Mouse (Mus musculus) embryonic fibroblast, embryonic 13.5 days (primary cell): ENCODE results near the gene Apoh. TPM values are rescaled to one million over a fixed set of nuclear protein-coding genes. Genes with fewer than 3 reads are reported as not detected.

ENCODE experiments used
- H3K27ac ChIP-seq: 2 replicates; pipeline ENCODE4 v1.5.1; 2012; ENCODE audit warnings: low read length, control low read depth, inconsistent platforms; ENCODE audit not compliant: insufficient read depth
- H3K4me1 ChIP-seq: 2 replicates; pipeline ENCODE4 v1.6.1; 2011; ENCODE audit warnings: low read length; ENCODE audit not compliant: control insufficient read depth, insufficient read depth
- H3K4me3 ChIP-seq: 2 replicates; pipeline ENCODE4 v1.5.1; 2011; ENCODE audit warnings: mild to moderate bottlenecking, control low read depth, low read length; ENCODE audit not compliant: insufficient read depth
- CTCF ChIP-seq: IDR thresholded peaks from 2 replicates; pipeline ENCODE4 v1.5.1; 2011; ENCODE audit warnings: mild to moderate bottlenecking, control low read depth, low read length, moderate library complexity, borderline replicate concordance; ENCODE audit not compliant: insufficient read depth
- POLR2A ChIP-seq: IDR thresholded peaks from 2 replicates; pipeline ENCODE4 v1.6.1; 2011; ENCODE audit warnings: low read depth, mild to moderate bottlenecking, control low read depth, low read length, moderate library complexity
- polyA plus RNA-seq: library from polyadenylated mRNA; stranded (reverse); fragments of >200 nt; gene quantifications from 2 replicates; pipeline ENCODE4 v1.2.4, GENCODE M21; 2011; ENCODE audit warnings: low read depth; ENCODE audit not compliant: missing spikeins, insufficient read length

Gene Apoh
- polyA plus RNA-seq, 1 experiment, result not detected

DNA sequence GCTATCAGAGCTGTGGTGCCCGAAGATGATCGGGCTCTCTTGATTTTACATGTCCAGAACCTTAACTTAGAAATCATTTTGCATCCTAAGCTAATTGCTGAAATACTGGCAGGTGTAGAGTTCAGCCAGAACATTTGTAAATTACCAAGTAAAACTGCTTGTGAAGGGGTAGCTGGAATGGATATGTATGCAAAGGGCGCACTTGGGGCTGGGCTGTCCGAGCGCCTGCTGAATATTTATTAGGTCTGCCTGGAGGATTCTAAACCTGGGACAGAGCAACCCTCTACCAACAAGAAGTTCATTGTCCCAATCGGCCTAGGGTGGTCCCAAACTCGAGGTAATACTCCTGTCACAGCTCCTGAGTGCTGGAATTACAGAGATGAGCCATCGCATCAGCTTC is 1.6 kb downstream of the Apoh start:
- Histone ChIP-seq H3K4me1 (peaks cover 3% of the 10 kb centered on the region), H3K4me3 (peak overlapping the region; percentile 84), H3K27ac (no peak overlapping the region)
- no peak for TF ChIP-seq CTCF
- TF ChIP-seq POLR2A, result no peak

GRCm38 (mm10) chr11:108345321-108345720 is 2.2 kb downstream of the Apoh start:
- Histone ChIP-seq H3K27ac (no peak overlapping the region), H3K4me3 (no peak overlapping the region), H3K4me1 (peaks cover 3% of the 10 kb centered on the region)
- TF ChIP-seq CTCF, result no peak
- no peak for TF ChIP-seq POLR2A

DNA sequence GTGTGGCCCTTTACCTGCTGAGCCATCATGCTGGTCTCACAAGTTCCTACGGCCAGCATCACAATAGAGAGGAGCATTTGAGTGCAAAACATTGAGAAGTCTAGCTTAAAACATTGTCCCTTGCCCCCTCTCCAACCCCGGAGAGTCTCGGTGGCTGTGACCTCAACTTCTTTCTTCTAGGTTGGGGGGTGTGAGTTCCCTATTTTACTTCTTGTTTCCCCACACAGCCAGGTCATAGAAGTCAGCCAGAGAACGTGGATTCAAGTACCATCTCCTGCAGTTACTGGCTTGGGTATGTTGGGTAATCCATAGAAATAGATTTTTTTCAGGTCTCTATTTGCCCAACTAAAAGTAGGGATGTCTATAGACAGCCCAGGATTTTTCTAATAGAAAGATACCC is 7.6 kb downstream of the Apoh start:
- Histone ChIP-seq H3K4me1 (no peaks in the 10 kb centered on the region), H3K4me3 (no peak overlapping the region), H3K27ac (no peak overlapping the region)
- no peak for TF ChIP-seq CTCF
- TF ChIP-seq POLR2A, result no peak

DNA sequence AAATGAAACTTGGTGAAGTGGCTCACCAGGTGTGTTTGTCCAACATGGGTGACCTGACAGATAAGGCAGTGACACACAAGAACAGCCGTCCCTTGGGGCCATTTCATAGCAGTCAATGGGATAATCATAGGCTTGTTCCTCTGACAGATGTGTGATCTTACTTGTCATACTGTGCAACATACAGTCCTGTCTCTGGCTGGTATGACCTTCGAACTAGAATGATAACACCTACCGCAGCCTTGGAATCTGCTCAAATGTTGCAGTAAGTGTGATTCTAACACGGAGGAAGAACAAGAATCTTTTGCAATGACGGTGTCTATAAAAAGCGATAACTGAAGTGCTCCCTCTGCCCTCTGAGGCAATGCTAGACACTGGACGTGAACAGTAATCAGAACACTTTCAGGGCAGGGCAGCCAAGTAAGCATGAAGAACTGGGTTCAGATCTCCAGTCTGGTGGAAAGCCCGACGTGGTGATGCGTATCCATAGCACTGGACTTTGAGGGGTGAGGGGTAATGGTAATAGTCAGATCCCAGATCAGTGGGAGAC is 9.8 kb downstream of the Apoh start:
- TF ChIP-seq POLR2A (no peak), CTCF (no peak)
- Histone ChIP-seq H3K4me3 (no peak overlapping the region), H3K4me1 (no peaks in the 10 kb centered on the region), H3K27ac (no peak overlapping the region)

- no peak overlapping the region for H3K4me3 ChIP-seq
- H3K27ac ChIP-seq, result no peak overlapping the region
- no peaks in the 10 kb centered on the region for H3K4me1 ChIP-seq
- no peak for TF ChIP-seq POLR2A
- no peak for TF ChIP-seq CTCF
Observed at GRCm38 (mm10) chr11:108356020-108356419, 12.9 kb downstream of the Apoh start.

GRCm38 (mm10) chr11:108358911-108359310 is 15.8 kb downstream of the Apoh start:
- TF ChIP-seq POLR2A (no peak), CTCF (no peak)
- Histone ChIP-seq H3K27ac (no peak overlapping the region), H3K4me1 (peaks cover 1% of the 10 kb centered on the region; the same call in 1 of the 2 replicates), H3K4me3 (no peak overlapping the region)

- Histone ChIP-seq H3K27ac (no peak overlapping the region), H3K4me3 (no peak overlapping the region), H3K4me1 (peaks cover 14% of the 10 kb centered on the region)
- TF ChIP-seq CTCF, result no peak
- no peak for TF ChIP-seq POLR2A
Observed at GRCm38 (mm10) chr11:108360983-108361382, 17.8 kb downstream of the Apoh start.

DNA sequence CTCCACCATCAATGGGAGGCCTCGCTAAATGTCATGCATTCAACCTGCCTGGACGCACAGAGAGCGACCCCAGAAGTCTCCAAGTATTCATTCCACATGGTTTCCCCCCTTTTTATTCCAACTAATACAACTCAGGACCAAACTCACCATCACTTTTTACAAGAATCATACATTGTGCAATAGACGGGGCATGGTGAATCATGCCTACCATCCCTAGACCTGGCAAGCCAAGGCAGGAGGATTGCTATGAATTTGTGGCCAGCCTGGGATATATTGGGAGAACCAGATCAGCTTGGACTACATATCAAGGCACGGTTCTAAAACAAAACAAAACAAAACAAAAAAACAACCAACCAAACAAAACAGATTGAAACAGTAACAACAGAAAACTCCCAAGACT is 19.8 kb downstream of the Apoh start:
- H3K27ac ChIP-seq, result no peak overlapping the region
- H3K4me1 ChIP-seq, result peaks cover 22% of the 10 kb centered on the region
- no peak overlapping the region for H3K4me3 ChIP-seq
- TF ChIP-seq CTCF (no peak), POLR2A (no peak)

GRCm38 (mm10) chr11:108363991-108364390 is 20.8 kb downstream of the Apoh start:
- TF ChIP-seq CTCF, result no peak
- Histone ChIP-seq H3K27ac (peak overlapping the region; percentile 74), H3K4me3 (no peak overlapping the region), H3K4me1 (peaks cover 22% of the 10 kb centered on the region)

- Histone ChIP-seq H3K4me3 (no peak overlapping the region), H3K27ac (peak overlapping the region; percentile 75), H3K4me1 (peaks cover 22% of the 10 kb centered on the region)
- TF ChIP-seq POLR2A (no peak), CTCF (no peak)
Observed at GRCm38 (mm10) chr11:108364945-108365589, 21.9 kb downstream of the Apoh start.
